24 mouse cellular contexts compared by ENCODE assay signal in genomic region chr6:128288681-128289080, GRCm38 (mm10). TPM values are rescaled to one million over a fixed set of nuclear protein-coding genes. Genes with fewer than 3 reads are reported as not detected.
"Had no signal": no experiment of that assay in that cellular context is flagged by ENCODE, and none has a peak within 500 bp of the region (broad histone marks: within the 10 kb centered on the region; RNA-seq: fewer than 3 reads in every experiment).

No protein-coding gene starts in this region.

- DNase-seq: gastrocnemius, adult 2 months; gastrocnemius, postnatal 10 days; gastrocnemius, postnatal 25 days; heart, adult 18-20 months; heart, postnatal 10 days; heart, postnatal 4 days; kidney, adult 18-20 months; kidney, adult 8-10 months; kidney, postnatal 10 days; kidney, postnatal 4 days; left cerebral cortex, postnatal 4 days had no signal

- H3K4me3 ChIP-seq: gastrocnemius, adult 2 months; heart, embryonic 10.5 days; heart, embryonic 12.5 days; hindbrain, embryonic 10.5 days; hindbrain, embryonic 12.5 days; intestine, embryonic 15.5 days; layer of hippocampus, adult 2 months; left cerebral cortex, adult 2 months; limb, embryonic 13.5 days; limb, embryonic 15.5 days had no signal

- ATAC-seq: hindbrain, embryonic 16.5 days; inflammation-experienced regulatory T-cells, adult 6 months; intestine, embryonic 15.5 days; intestine, postnatal 0 days had no signal

- H3K9ac ChIP-seq: heart, embryonic 12.5 days; hindbrain, embryonic 12.5 days; hindbrain, embryonic 14.5 days; intestine, embryonic 15.5 days; limb, embryonic 13.5 days; limb, embryonic 15.5 days had no signal

- H3K27ac ChIP-seq: gastrocnemius, adult 2 months; heart, embryonic 10.5 days; hindbrain, embryonic 10.5 days; hindbrain, embryonic 12.5 days; hindbrain, embryonic 14.5 days; intestine, embryonic 15.5 days; layer of hippocampus, adult 2 months; left cerebral cortex, adult 2 months; limb, embryonic 13.5 days; limb, embryonic 15.5 days had no signal

- H3K27me3 ChIP-seq: heart, embryonic 12.5 days; intestine, embryonic 15.5 days; limb, embryonic 13.5 days; limb, embryonic 15.5 days had no signal

- H3K9me3 ChIP-seq: heart, embryonic 10.5 days; heart, embryonic 12.5 days; hindbrain, embryonic 10.5 days; hindbrain, embryonic 12.5 days; intestine, embryonic 15.5 days; limb, embryonic 13.5 days; limb, embryonic 15.5 days had no signal

- H3K36me3 ChIP-seq: heart, embryonic 10.5 days; heart, embryonic 12.5 days; hindbrain, embryonic 10.5 days; hindbrain, embryonic 12.5 days; intestine, embryonic 15.5 days; limb, embryonic 13.5 days; limb, embryonic 15.5 days had no signal

- H3K4me2 ChIP-seq: heart, embryonic 12.5 days; hindbrain, embryonic 12.5 days; hindbrain, embryonic 14.5 days; intestine, embryonic 15.5 days; limb, embryonic 13.5 days; limb, embryonic 15.5 days had no signal

RNA-seq across cellular contexts. Expression of gene Tead4, which starts 11.9 kb away (rescaled TPM):
- polyA plus RNA-seq: inflammation-experienced regulatory T-cells, adult 6 months had no signal
